Mouse (Mus musculus): Measurements from ENCODE around the gene AW011738.

AW011738 gene

DNA sequence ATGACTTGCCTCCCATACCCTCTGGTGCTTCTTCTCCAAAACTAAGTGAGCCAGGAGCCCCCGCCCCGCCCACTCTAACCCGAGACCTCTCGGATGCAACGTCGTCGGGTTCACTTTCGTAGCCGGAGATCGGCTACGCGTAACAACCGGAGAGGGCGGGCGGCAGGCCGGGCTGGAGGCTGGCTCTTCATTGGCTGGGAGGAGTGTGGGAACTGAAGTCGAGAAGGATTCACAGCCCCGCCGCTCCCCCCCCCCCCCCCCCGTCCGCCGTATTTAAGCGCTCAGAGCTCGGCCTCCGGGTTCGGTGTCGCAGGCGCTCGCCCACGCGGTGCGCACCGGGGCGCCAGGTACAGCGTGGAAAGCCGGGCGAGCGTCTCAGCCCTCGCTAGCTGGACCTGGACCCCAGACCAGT is at the start of gene AW011738:
AW011738 (plus strand) TSS at position 304 of the 412 bp plus-strand sequence.
- peak; percentile 52 to 59 for DNase-seq

DNA sequence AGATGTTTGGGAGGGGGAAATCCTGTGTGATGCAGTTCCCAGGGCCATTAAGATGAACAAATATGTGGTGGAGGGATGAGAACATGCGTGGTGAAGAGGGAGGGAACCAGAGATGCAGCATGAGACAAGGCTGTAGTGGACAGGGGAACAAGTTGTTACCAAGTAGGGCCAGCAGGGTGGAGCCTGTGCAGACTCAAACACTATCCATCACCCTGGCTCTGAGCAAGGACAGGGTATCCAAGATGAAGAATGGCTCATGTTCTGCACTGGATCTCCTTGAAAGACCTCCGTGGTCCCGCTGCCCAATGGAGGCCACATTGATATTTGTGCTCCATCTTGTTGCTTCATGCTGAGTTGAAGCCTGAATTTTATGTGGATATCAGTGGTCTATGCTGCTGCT is 48.3 kb upstream of the AW011738 start:
- no peak for DNase-seq

DNA sequence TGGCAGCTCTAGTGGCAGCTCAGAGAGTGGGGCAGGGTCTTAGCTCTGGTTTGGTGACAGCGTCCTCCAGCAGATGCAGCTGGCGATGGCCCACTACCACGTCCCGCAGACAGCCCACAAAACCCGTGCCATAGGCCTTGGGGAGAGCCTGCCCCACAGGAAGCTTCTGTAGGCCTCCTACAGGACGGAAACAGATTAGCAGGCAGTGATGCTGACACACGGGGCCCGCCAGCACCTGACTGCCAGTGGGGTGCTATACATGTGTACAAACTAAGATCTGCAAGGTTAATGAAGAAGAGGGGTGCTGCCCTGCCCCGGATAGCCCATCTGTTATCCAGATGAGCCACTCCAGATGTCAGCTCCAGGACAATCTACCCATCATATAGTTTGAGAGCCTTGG is 36.6 kb upstream of the AW011738 start:
- DNase-seq: peak; percentile 9 to 22

DNA sequence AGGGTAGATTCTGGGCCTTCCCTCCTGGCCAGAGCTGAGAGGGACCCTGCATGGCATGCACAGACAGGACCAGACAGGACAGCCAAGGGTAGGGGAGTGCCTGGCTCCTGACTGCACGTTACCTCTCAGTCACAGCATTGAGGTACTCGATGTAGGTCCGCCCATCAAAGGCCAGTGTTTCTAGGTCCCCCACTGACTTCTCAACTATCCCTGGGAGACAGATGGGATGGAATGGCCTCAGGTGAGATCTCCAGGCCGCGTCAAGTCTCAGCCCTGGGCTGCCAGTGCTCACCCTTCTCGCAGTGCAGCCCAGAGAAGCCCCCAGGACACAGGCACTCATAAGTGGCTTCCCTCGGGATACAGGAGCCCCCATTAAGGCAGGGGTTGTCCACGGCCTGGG is 34.5 kb upstream of the AW011738 start:
- DNase-seq: no peak

DNA sequence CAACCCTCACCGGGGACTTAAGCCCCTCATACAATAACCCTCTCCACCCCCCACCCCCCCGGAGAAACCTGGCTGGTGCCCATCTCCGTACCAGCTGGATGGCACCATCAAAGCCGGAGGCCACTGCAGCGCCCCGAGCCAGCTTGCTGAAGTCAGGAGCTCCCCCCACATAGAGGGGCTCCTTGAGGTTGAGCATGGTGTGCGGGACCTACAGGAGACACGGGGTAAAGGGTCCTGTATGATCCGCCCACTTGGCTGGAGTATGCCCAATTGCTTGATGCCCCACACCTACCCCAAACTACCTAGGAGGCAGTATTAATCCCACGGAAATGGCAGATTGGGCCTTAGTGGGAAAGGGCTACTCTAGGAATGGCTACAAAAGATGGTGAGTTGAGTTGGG is 34.0 kb upstream of the AW011738 start:
- no peak for DNase-seq

DNA sequence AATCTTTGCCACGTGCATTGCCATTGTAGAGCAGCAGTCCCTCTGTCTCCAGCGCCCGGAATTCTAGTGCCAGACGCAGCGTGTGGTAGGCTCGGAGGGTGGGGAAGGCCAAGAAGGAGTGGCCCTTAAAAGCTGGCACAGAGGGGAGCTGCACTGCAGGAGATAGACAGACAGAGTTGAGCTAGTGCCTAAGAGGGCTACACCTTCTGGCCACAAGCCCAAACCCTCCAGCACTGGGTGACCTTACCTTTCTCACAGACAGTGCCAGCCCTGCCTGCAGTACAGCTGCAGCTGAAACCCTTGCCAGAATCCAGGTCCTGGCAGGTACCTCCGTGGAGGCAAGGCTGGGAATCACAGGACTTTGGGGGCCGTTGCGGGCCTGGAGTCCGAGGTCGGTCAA is 31.3 kb upstream of the AW011738 start:
- DNase-seq: no peak

DNA sequence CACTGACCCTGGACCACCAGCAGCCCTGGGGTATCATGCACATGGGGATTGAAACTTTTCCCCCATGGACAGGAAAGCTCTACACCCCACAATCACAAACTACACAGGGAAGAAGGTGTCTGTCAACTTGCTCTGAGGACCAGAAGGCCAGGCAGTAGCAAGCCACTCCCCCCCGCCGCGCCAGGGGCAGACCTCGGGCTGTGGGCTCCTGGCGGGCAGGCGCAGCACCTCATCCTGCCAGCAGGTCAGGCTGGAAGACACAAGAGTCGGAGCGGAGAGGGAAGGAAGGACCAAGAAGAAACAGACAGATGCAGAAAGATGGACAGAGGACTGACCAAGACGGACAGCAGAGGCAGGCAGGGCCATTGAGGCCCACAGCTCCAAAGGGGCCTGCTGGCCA is 25.5 kb upstream of the AW011738 start:
- no peak for DNase-seq

DNA sequence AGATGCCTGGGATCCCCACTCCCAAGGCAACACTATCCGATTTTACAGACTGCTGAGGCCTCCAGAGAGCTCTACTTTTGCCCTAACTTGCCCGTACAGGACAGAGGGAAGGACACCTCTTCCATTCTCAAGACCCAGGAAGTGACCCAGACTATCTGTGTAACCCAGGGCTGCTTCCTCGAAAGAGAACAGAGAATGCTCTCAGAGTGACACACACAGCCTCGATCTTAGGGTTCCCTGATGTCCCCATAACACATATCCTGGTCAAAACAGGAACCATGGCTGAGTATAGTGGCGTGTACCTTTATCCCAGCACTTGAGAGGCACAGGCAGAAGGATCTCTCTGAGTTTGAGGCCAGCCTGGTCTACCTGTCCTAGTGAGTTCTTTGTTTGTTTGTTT is 19.4 kb upstream of the AW011738 start:
- no peak for DNase-seq

DNA sequence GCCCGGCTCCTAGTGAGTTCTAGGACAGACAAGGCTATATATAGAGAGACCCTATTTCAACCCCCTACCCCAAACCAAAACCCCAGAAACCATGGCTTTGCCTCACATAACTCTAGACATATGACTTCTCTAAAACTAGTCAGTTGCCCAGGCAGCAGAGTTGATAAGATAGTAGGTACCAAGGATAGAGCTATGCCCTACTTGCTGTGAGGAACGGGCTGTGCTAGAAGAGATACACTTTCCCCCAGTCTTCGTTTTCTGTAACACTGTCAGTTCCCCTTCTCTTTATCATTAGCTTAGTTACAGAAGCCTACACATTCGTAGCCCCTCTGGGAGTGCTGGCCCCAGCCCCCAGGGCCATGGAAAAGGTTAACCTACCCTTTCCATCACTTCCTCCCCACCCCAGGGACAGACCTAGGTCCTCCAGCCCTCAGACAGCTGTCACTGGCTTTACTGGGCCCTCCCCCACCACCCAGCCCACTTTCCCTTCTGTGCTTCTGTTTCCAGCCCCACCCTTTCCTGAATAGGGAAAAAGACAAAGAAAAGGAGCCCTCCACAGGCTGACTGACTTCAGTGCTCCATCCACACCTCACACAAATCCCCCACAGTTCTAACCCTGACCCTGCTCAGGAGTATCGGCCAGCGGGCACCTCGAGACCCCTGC is 18.7 kb upstream of the AW011738 start:
- DNase-seq: no peak

DNA sequence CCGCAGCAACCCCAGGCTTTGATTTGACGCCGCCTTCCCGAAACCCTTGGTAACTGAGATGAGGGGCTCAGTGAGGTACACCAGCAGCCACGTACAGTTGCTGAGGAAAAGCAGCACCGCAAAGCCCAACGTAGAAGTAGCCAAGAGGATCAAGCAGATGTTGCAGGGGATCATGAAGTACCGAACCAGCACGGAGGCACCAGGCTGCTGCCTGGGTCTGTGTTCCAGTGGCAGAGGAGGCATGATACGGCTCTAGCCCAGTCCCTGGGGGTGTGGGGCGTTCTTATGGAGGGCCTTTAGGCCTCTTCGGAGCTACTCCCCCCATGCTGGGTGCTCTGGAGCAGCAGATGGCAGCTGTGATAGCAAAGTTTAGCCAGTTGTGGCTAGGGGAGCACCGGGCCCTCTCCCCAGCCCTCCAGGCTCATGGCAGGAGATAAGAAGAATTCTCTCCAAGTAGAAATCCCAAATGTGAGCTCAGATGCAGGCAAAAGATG is 17.6 kb upstream of the AW011738 start:
- DNase-seq: no peak

DNA sequence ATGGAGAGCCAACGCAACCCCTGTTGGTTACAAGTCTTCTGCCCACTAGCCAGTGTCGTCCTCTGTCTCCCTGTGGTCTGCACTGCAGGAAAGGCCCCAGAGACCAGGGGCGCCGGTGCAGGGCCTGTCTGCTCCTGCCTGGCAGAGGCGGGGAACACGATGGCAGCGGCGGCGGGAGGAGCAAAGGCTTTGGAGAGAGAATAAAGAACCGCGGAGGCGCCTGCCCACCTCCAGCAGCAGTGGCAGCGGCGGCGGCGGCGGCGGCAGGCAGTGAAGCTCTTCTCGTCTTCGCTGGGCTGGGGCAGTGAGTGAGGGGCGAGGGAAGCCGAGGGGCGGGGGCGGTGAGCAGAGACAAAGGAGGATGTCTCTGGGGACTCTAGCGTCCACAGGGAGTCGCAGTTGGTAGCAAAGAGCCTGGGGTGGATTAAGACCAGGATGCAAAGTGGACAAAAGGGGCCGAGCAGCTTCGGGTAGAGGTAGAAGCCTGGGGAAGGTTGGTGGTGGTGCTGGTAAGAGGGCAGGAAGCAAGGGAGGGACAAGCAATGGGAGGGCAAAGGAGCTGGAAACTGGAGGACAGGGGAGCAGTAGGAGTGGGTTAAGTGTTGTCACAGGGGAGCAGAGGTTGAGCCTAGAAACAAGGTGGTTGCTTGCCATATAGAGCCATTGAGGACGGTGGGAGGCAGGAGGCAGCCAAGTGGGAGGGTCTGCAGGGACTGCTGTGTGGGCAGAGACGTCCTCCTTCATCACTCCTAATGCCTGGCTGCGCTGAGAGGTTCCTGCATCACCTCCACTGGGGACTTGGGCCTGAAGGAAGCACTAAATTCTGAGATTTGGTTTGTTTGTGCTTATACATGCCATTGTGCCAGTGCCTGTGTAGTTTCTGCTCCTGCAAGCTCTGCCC is 16.9 kb upstream of the AW011738 start:
- DNase-seq: no peak

DNA sequence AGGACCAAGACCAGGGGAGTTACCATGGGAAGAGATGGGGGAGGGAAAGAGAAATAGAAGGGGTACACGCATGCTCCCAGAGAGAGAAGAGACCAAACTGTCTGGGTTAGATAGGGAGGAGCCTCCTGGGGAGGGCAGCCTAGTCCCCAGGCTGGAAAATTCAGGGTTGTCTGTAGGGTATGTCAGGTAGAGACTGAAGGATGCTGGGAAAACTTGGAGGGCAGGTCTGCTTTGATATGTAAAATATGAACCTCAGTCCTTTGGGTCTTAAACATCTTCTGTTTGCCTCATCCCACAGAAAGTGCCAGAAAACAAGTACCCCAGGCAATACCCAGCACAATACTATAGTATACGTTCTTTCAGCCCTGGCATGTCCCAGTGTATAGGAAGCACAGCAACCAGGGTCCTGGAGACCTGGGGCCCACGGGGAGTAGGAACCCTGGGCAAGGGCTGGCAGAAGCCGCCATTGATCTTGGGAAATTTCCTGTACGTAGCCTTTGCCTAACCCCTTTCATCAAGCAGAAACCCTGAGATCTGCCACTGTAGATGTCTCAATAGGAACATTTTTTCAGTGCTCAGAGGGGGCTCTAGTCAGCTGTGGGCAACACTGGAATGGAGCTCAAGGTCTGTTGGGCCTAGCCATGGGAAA is 14.8 kb upstream of the AW011738 start:
- DNase-seq: no peak

DNA sequence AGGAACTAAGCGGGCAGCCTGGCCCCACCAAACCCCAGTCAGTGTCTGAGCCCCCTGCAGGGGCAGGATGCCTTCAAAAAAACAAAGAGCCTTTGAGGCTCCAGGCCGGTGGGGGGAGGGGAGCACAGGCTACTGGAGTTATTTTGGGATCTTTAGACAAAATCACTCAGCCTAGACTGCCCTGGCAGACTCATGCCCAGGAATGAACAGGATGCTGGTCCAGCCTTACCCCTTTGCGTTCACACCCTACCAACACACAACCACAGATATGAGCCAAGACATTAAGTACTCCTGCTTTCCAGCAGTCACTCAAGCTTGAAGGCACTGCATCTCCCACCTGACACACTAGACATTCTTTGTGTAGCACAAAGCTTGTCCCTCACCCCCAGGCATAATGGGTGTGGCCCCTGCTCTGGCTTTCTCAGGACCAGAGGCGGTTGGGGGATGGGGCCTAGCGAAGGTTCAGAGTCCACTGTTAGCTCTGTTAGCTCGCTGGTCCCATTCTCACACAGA is 14.2 kb upstream of the AW011738 start:
- DNase-seq: no peak

DNA sequence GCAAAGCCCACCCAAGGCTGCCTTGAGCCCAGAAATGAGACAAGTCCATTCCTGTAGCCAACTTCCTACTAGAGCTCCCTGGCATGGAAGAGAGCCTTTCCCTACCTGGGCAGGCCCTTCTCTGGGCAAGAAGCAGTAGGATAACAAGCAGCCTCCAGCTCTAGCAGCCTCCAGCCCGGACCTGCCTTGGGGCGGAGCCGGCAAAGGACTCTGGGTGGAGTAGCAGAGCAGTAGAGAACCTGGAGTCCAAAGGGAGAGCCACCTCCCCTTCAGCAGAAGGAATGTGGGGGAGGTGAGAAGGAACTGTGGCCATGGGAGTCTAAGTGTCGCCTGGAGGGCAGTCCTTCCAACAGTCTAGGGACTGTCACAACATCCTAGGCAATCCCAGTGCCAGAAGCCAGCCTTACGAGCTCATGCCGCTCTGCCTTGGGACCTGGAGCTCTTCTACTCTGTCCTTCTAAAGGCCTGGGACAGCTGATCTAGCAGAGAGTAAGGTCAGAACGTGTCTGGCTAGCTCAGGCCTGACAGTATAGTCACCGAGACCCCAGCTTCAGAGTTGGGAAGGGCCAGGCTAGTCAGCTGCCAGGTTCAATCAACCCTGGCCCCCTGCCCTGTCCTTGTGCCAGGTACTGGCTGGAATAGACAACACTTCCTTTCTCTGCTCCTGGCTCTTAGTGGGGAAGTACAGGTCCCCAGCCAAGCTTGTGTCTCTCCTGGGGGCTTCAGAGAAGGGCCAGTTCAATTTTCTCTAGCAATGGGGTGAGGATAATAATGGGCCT is 10.5 kb upstream of the AW011738 start:
- no peak for DNase-seq

DNA sequence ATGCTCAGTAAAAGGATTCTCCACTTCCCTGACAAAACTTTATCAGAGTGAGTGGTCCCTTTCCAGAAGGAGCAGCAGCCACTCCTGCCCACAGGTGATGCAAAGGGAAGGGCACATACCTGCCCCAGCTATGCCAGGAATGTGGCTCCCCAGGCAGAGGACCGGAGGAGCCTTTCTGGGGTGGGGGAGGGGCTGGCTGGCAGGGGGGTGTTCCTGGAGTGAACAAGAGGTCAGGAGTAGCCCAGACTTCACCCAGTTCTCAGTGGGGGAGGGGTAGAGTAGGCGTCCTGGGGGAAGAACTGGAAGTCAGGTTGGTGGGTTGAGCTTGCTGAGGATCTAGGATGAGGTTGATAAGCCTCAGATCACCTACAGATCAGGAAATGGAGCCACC is 9.9 kb upstream of the AW011738 start:
- DNase-seq: no peak

DNA sequence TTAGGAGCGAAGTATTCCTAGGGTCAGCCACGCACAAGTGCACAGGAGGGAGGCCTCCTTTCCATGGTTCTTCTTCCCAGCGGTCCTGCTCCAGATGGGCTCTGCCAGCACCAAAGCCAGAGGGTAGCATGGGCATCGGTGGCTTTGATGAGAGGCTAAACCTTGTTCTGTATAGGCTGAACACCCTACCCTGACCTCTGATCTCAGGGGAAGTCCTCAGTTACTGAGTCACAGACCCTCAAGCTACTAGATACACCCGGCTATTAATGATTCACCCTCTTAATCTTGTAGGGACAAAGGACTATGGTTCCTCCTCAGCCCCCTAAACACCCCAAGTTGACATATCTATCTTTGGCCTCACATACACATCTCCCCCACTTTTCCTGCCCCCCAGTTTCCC is 9.2 kb upstream of the AW011738 start:
- no peak for DNase-seq

DNA sequence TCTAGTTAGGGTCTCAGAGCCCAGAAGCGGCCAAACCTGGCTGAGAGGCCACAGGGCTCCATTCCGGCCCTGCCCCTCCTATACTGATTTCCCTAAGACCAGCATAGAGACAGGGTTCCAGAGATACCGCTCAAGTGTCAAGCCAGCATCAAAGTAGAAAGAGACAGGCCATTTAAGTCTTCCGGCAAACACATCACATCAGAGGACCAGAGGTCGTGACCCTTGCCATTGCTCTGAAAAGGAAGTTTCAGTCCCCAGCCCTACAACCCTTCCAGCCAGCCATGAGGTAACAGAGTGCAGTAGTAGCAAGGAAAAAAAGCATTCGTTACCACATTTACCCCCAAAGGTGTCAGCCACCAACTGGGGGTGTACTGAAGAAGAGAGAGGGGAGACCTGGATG is 8.8 kb upstream of the AW011738 start:
- DNase-seq: no peak

DNA sequence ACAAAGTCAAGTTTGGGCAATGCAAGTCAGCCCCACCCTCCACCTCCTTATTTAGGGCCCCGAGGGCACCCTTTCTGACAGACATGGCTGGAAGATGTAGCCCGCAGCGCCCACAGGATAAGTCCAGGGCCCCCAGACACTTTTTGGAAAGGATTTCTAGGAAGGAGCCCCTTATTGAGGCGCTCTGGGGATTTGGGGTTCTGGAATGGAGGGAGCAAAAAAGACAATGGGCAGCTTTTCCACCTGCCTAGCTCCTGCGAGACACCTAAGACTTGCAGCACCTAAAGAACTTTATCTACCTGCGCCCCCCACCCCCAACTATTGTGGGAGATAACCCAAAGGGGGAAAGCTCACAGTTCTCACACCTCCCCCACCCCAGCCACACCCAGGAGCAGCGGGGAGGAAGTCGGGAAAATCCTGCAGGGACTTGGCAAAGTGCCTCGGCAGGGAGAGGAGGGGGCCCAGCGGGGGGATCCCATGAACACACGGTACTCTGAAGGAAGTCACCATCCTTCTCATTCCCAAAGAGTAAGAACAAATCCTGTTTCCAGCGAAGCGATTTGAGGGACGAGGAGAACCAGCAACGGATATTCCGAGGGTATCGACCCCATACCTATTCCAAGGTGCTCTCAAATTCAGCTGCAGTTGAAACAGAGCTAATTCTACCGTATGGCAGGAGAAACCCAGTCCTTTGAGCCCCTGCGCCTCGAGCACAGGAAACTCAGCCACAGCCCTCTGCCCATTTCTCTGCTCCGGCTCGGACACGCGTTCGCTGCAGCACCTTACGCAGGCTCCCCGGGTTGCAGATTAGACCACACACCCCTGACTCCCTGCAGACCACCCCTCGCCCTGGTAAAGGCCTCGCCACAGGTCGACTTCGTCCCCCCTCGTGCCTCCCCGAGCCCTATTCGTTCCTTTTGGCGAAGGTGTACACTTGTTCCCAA is 6.9 kb upstream of the AW011738 start:
- DNase-seq: peak in 1 of 2 experiments; percentile 18

DNA sequence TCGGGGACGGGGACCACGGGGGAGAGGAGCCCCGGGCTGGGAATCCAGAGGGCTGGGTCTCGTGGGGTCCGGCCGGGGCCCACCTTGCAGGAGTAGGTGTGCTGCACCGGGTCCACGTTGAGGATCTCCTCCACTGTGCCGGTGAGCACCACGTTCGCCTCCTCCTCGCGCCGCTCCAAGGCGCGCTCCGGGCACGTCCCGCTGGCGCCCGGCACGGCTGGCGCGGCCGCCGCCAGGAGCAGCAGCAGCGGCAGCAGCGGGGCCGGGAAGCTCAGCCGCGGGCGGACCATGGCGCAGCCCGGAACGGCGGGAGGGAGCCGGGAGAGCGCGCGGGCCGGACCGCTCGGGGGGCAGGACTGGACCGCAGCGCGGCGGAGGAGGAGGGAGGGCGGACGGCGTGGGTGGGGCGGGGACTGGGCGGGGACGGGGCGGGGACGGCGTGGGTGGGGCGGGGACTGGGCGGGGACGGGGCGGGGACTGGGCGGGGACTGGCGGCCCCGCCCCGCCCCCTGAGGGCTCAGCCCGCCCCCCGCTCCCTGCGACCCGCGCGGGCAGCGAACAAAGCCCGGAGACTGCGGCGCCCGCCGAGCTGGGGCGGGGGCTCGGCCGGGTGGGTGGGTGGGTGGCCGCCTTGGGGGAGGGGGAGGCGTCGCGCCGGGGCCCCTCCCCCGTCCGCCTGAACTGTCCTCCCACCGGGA is 5.8 kb upstream of the AW011738 start, which contains the start of gene Agrn:
Agrn (minus strand) TSS at position 358 of the 698 bp plus-strand sequence.
- peak; percentile 48 to 60 for DNase-seq

DNA sequence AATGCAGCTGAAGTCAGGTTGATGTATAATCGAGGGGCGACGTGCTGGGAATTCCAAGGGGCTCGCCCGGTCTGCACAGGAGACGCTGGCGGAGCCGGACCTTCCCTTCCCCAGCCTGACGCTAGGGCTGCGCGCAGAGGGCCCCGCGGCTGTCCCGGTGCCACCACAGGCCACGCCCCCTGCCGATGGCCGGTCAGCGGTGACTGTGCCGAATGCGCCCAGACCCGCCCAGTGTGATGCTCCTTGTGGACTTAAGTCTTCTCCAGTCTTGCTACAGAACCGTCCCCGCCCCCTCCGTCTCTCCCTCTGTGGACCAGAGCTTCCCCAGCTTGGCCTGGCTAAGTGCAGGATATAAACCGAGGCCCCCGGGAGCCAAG is 5.3 kb upstream of the AW011738 start:
- peak; percentile 65 to 69 for DNase-seq
